Mouse (Mus musculus) hindbrain, embryonic 16.5 days (tissue): ENCODE measurements around the gene Lrp2. TPM values are rescaled to one million over a fixed set of nuclear protein-coding genes. Genes with fewer than 3 reads are reported as not detected.

Experiments used
- ATAC-seq: fragments of 200-750 bp; cut with Nextera tagmentation; 2 replicates; pipeline ENCODE4 v1.8.0; 2017; ENCODE audit warnings: moderate TSS enrichment, moderate library complexity
- H3K27ac ChIP-seq: fragments of 300-500 bp; sonication (generic); 2 replicates; pipeline ENCODE4 v1.5.1; 2014; ENCODE audit warnings: low read depth, mild to moderate bottlenecking, control low read depth, low read length, moderate library complexity
- H3K27me3 ChIP-seq: fragments of 300-500 bp; sonication (generic); replicated peaks from 2 replicates; pipeline ENCODE4 v1.6.1; 2014; ENCODE audit warnings: low read length; ENCODE audit not compliant: control insufficient read depth, insufficient read depth
- H3K36me3 ChIP-seq: fragments of 300-500 bp; sonication (generic); 2 replicates; pipeline ENCODE4 v1.6.1; 2014; ENCODE audit warnings: mild to moderate bottlenecking, low read length, moderate library complexity, mixed read lengths; ENCODE audit not compliant: control insufficient read depth, insufficient read depth
- H3K4me1 ChIP-seq: fragments of 300-500 bp; sonication (generic); 2 replicates; pipeline ENCODE4 v1.6.1; 2014; ENCODE audit warnings: low read depth, low read length; ENCODE audit not compliant: control insufficient read depth, insufficient read depth
- H3K4me2 ChIP-seq: fragments of 300-500 bp; sonication (generic); 2 replicates; pipeline ENCODE4 v1.6.1; 2014; ENCODE audit warnings: mild to moderate bottlenecking, low read length, control low read depth, moderate library complexity
- H3K4me3 ChIP-seq: fragments of 300-500 bp; sonication (generic); 2 replicates; pipeline ENCODE4 v1.5.1; 2014; ENCODE audit warnings: mild to moderate bottlenecking, low read length, control low read depth, moderate library complexity
- H3K9ac ChIP-seq: fragments of 300-500 bp; sonication (generic); 2 replicates; pipeline ENCODE4 v1.6.1; 2014; ENCODE audit warnings: low read depth, mild to moderate bottlenecking, control low read depth, low read length, moderate library complexity
- H3K9me3 ChIP-seq: fragments of 300-500 bp; sonication (generic); 2 replicates; pipeline ENCODE4 v1.6.1; 2014; ENCODE audit warnings: mild to moderate bottlenecking, low read length, moderate library complexity; ENCODE audit not compliant: control insufficient read depth
- WGBS: fragments of 180-500 bp; shearing (Covaris S2); extraction: QIAGEN DNeasy Blood & Tissue Kit; methylation state at CpG from one replicate; pipeline ENCODE4 v1.1.7; 2014; 5-methylcytosine and 5-hydroxymethylcytosine counted together
- polyA plus RNA-seq: library from polyadenylated mRNA; unstranded; fragments of >200 nt; fragmentation: Nextera tagmentation; extraction: Ambion mirVana; gene quantifications from 2 replicates; pipeline ENCODE4 v1.2.1, GENCODE M21; 2015

The Lrp2 gene
- polyA plus RNA-seq, 1 experiment from 2014 or later, result 0.64 TPM

GRCm38 (mm10) chr2:69386118-69386871, 199.6 kb downstream of the Lrp2 start:
- no peak for ATAC-seq
- H3K4me1 ChIP-seq, result no peaks in the 10 kb centered on the region
- H3K9me3 ChIP-seq, result no peaks in the 10 kb centered on the region
- no peak overlapping the region for H3K4me3 ChIP-seq
- 82% methylated on average over 3 of the region's 3 CpGs for WGBS
- no peak overlapping the region for H3K4me2 ChIP-seq
- H3K9ac ChIP-seq, result no peak overlapping the region
- no peaks in the 10 kb centered on the region for H3K27me3 ChIP-seq
- H3K27ac ChIP-seq, result no peak overlapping the region
- H3K36me3 ChIP-seq, result no peaks in the 10 kb centered on the region

- ATAC-seq, result no peak
- Histone ChIP-seq H3K4me3 (no peak overlapping the region), H3K9ac (no peak overlapping the region), H3K4me2 (no peak overlapping the region), H3K36me3 (no peaks in the 10 kb centered on the region), H3K4me1 (no peaks in the 10 kb centered on the region), H3K27me3 (no peaks in the 10 kb centered on the region), H3K27ac (no peak overlapping the region), H3K9me3 (no peaks in the 10 kb centered on the region)
- 86% methylated on average over 5 of the region's 5 CpGs for WGBS
Measured at GRCm38 (mm10) chr2:69382838-69383237, 203.0 kb downstream of the Lrp2 start.

- H3K36me3 ChIP-seq, result no peaks in the 10 kb centered on the region
- no peaks in the 10 kb centered on the region for H3K9me3 ChIP-seq
- no peak overlapping the region for H3K4me2 ChIP-seq
- no peaks in the 10 kb centered on the region for H3K4me1 ChIP-seq
- no peak overlapping the region for H3K4me3 ChIP-seq
- no peaks in the 10 kb centered on the region for H3K27me3 ChIP-seq
- WGBS, result 45% methylated on average over 8 of the region's 8 CpGs
- H3K27ac ChIP-seq, result no peak overlapping the region
- ATAC-seq, result no peak
- no peak overlapping the region for H3K9ac ChIP-seq
Measured at GRCm38 (mm10) chr2:69381740-69382139, 204.1 kb downstream of the Lrp2 start.

GRCm38 (mm10) chr2:69380281-69380680, 205.6 kb downstream of the Lrp2 start, which contains the start of gene Dhrs9:
Gene Dhrs9, plus strand, starts transcription at chr2:69380445.
- Histone ChIP-seq H3K36me3 (no peaks in the 10 kb centered on the region), H3K4me1 (no peaks in the 10 kb centered on the region)

GRCm38 (mm10) chr2:69379801-69380200, 206.1 kb downstream of the Lrp2 start:
- Histone ChIP-seq H3K27ac (no peak overlapping the region), H3K9ac (no peak overlapping the region), H3K4me1 (no peaks in the 10 kb centered on the region), H3K27me3 (no peaks in the 10 kb centered on the region), H3K4me3 (no peak overlapping the region), H3K4me2 (no peak overlapping the region), H3K9me3 (no peaks in the 10 kb centered on the region), H3K36me3 (no peaks in the 10 kb centered on the region)
- no peak for ATAC-seq
- 67% methylated on average over 1 of the region's 1 CpGs for WGBS

More at GRCm38 (mm10) chr2:69380281-69380680, 205.6 kb downstream of the Lrp2 start, which contains the start of gene Dhrs9:
- Histone ChIP-seq H3K4me3 (no peak within 1 kb of the TSS), H3K4me2 (no peak within 1 kb of the TSS), H3K27me3 (no peaks in the 10 kb centered on the region), H3K9me3 (no peaks in the 10 kb centered on the region), H3K9ac (no peak within 1 kb of the TSS), H3K27ac (no peak within 1 kb of the TSS)
- WGBS, result 86% methylated on average over 13 of the region's 13 CpGs
- ATAC-seq, result no peak

- Histone ChIP-seq H3K27me3 (no peaks in the 10 kb centered on the region), H3K9ac (no peak overlapping the region), H3K27ac (no peak overlapping the region), H3K4me3 (no peak overlapping the region), H3K36me3 (no peaks in the 10 kb centered on the region), H3K4me2 (no peak overlapping the region), H3K4me1 (no peaks in the 10 kb centered on the region), H3K9me3 (no peaks in the 10 kb centered on the region)
- WGBS, result 91% methylated on average over 2 of the region's 2 CpGs
- ATAC-seq, result no peak
Measured at GRCm38 (mm10) chr2:69376780-69377179, 209.1 kb downstream of the Lrp2 start.

Other genes starting within 250 kb of the Lrp2 start
- gene Abcb11, start 243.4 kb downstream of the Lrp2 start, polyA plus RNA-seq, result 0.10 TPM in 1 of 2 replicates, not detected in the other
- gene Dhrs9, start 205.6 kb downstream of the Lrp2 start, polyA plus RNA-seq, result 0.04 TPM in 1 of 2 replicates, not detected in the other
- gene Bbs5, start 61.1 kb upstream of the Lrp2 start, polyA plus RNA-seq, result 26.1 and 28.3 TPM in 2 replicates
- gene Klhl41, start 84.1 kb upstream of the Lrp2 start, polyA plus RNA-seq, result 0.08 and 1.6 TPM in 2 replicates
- gene Fastkd1, start 127.5 kb upstream of the Lrp2 start, polyA plus RNA-seq, result 15.1 and 17.1 TPM in 2 replicates
- gene Ppig, start 136.5 kb upstream of the Lrp2 start, polyA plus RNA-seq, result 114 and 131 TPM in 2 replicates
- gene Ccdc173, start 203.5 kb upstream of the Lrp2 start, polyA plus RNA-seq, result 2.4 and 2.8 TPM in 2 replicates
- gene Phospho2, start 203.6 kb upstream of the Lrp2 start, polyA plus RNA-seq, result 32.1 and 36.5 TPM in 2 replicates
- gene Klhl23, start 235.9 kb upstream of the Lrp2 start, polyA plus RNA-seq, result 96.3 and 98.2 TPM in 2 replicates